Mouse (Mus musculus) liver, embryonic 13.5 days (tissue): Measurements from ENCODE around the gene Mgst3. TPM values are rescaled to one million over a fixed set of nuclear protein-coding genes. Genes with fewer than 3 reads are reported as not detected.

Source experiments
- ATAC-seq: fragments of 200-750 bp; cut with Nextera tagmentation; 2 replicates; pipeline ENCODE4 v1.8.0; 2017; ENCODE audit warnings: low read depth, mild to moderate bottlenecking, moderate number of reproducible peaks, moderate library complexity
- DNase-seq: peaks from one replicate; pipeline ENCODE4 v3.0.0; 2022
- H3K27ac ChIP-seq: fragments of 300-500 bp; sonication (generic); 2 replicates; pipeline ENCODE4 v1.5.1; 2015; ENCODE audit warnings: moderate library complexity, mild to moderate bottlenecking, inconsistent platforms
- H3K27me3 ChIP-seq: fragments of 300-500 bp; sonication (generic); 2 replicates; pipeline ENCODE4 v1.6.1; 2015; ENCODE audit warnings: mild to moderate bottlenecking, inconsistent platforms
- H3K36me3 ChIP-seq: fragments of 300-500 bp; sonication (generic); 2 replicates; pipeline ENCODE4 v1.6.1; 2015; ENCODE audit warnings: mild to moderate bottlenecking, inconsistent platforms
- H3K4me1 ChIP-seq: fragments of 300-500 bp; sonication (generic); replicated peaks from 2 replicates; pipeline ENCODE4 v1.6.1; 2015; ENCODE audit warnings: inconsistent platforms
- H3K4me2 ChIP-seq: fragments of 300-500 bp; sonication (generic); 2 replicates; pipeline ENCODE4 v1.6.1; 2015; ENCODE audit warnings: inconsistent platforms, mild to moderate bottlenecking, moderate library complexity
- H3K4me3 ChIP-seq: fragments of 300-500 bp; sonication (generic); replicated peaks from 2 replicates; pipeline ENCODE4 v1.5.1; 2015; ENCODE audit warnings: mild to moderate bottlenecking, inconsistent platforms
- H3K9ac ChIP-seq: fragments of 300-500 bp; sonication (generic); 2 replicates; pipeline ENCODE4 v1.6.1; 2015; ENCODE audit warnings: mild to moderate bottlenecking, inconsistent platforms
- H3K9me3 ChIP-seq: fragments of 300-500 bp; sonication (generic); replicated peaks from 2 replicates; pipeline ENCODE4 v1.6.1; 2016; ENCODE audit warnings: inconsistent platforms
- WGBS: fragments of 180-500 bp; shearing (Covaris S2); methylation state at CpG from one replicate; pipeline ENCODE4 v1.1.7; 2015; ENCODE audit not compliant: insufficient replicate concordance; 5-methylcytosine and 5-hydroxymethylcytosine counted together
- polyA plus RNA-seq: library from polyadenylated mRNA; unstranded; fragments of >200 nt; fragmentation: Nextera tagmentation; extraction: Ambion mirVana; gene quantifications from 2 replicates; pipeline ENCODE4 v1.2.1, GENCODE M21; 2015

Mgst3 gene
- polyA plus RNA-seq, 1 experiment from 2014 or later = 409 TPM

DNA sequence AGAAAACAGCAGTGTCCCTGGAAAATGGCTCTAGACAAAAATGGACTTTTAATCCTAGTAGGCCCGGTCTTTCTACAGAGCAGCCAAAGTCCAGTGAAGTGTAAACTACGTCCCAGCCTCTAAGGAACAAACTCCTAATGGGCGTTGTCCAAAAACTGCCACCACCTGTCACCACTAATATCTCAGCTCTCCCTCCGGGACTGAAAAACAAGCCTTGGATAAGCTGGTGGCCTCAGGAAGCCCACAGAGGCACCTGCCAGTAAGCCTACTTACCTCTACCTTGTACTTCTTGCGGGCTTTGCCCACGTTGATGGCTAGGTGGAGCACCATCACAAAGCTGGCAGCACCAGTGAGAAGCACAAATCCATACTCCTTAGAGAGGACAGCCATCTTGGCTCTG, 15.6 kb downstream of the Mgst3 start:
- WGBS = 75% methylated on average over 6 of the region's 6 CpGs
- H3K9ac ChIP-seq = peak overlapping the region; percentile 12; the same call in 1 of the 2 replicates
- no peak overlapping the region for H3K4me2 ChIP-seq
- H3K36me3 ChIP-seq = peaks cover 95% of the 10 kb centered on the region
- H3K27me3 ChIP-seq = no peaks in the 10 kb centered on the region
- no peak overlapping the region for H3K4me3 ChIP-seq
- ATAC-seq = no peak
- DNase-seq = no peak
- peaks cover 95% of the 10 kb centered on the region for H3K4me1 ChIP-seq
- peak overlapping the region; percentile 40 for H3K27ac ChIP-seq
- H3K9me3 ChIP-seq = no peaks in the 10 kb centered on the region

DNA sequence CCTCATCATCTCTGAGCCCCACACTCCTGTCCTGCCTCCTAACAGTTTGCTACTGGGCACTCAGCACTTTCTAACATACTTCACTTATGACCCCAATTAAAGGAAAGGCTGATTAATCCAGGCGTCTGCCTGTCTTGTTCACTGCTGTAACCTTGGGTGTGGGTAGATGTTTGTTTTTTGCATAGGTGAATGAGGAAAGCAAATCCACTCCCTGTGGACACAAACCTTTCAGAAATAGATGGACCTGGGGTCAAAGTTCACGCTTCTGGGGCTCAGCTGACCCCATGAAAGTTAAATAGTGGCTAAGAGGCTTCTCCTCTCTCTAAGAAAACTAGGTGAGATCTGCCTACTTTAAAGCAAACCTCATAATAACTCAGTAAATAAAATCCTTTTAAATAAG, 18.7 kb downstream of the Mgst3 start:
- ATAC-seq (no peak; the same call in 1 of the 2 replicates), DNase-seq (no peak)
- Histone ChIP-seq H3K36me3 (peaks cover 100% of the 10 kb centered on the region), H3K9me3 (no peaks in the 10 kb centered on the region), H3K27ac (peak overlapping the region; percentile 87), H3K27me3 (no peaks in the 10 kb centered on the region), H3K4me1 (peaks cover 94% of the 10 kb centered on the region), H3K9ac (peak overlapping the region; percentile 67), H3K4me3 (peak overlapping the region; percentile 40), H3K4me2 (peak overlapping the region; percentile 52)
- 75% methylated on average over 2 of the region's 2 CpGs for WGBS

DNA sequence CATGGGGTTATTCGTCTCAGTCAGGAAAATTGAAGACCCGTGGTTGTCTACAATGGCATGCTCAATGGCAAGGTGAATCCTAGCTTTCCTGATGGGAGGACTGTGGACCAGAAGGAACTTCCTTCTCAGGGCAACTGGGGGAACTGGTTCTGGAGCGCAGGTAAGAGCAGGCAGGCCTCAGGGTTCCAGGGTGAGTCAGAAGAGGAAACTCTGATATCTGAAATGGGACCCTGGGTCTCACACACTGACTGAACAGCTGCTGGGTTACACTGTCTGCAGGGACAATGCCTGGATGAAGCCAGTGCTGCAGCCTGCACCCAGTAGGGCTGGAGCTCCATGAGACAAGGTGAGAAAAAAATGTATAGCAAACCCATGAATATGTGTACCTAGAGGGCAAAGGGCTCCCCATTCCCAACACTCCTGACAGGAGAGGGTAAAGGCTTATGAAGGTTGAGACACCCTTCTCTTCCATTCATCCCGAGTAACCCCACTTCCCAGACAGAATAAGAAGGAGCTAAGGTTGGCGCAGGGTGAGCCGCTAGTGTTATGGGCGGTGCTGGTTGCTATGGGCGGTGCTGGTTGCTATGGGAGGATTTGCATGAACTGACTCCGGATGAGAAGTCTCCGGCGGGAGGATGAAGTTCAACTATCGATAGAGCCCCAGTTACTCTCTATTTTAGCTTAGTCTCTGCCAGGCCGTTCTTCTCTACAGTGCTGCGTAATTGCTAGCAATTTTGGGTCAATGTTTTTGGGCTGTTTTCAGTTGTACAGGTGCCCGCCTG, 19.4 kb downstream of the Mgst3 start:
- H3K4me1 ChIP-seq = peaks cover 94% of the 10 kb centered on the region
- H3K36me3 ChIP-seq = peaks cover 98% of the 10 kb centered on the region

DNA sequence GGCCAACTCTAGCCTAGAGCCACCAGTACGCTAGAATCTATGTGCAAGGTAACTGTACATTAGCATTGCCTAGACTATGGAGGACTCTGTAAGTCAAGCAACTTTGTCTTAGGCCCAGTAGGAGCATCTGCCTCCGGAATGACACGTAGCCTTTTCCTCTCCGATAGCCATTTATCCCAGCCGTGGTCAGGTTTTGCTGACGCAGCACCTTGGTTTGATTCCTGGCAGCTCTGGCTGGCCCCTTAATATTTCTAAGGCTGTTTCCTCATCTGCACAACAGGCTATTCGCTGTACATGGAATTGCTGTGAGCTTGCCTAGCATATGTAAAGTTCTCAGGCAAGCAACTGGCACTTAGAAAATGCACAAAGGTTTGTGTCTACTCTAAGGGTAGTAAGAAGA, 20.9 kb downstream of the Mgst3 start:
- H3K4me3 ChIP-seq = no peak overlapping the region
- WGBS = 92% methylated on average over 7 of the region's 7 CpGs
- H3K4me1 ChIP-seq = peaks cover 94% of the 10 kb centered on the region
- peaks cover 97% of the 10 kb centered on the region for H3K36me3 ChIP-seq
- H3K9me3 ChIP-seq = no peaks in the 10 kb centered on the region
- ATAC-seq (no peak), DNase-seq (no peak)
- H3K27me3 ChIP-seq = no peaks in the 10 kb centered on the region
- no peak overlapping the region for H3K4me2 ChIP-seq
- no peak overlapping the region for H3K9ac ChIP-seq
- H3K27ac ChIP-seq = no peak overlapping the region

More for the DNA sequence above, 19.4 kb downstream of the Mgst3 start:
- peak overlapping the region; percentile 87 for H3K27ac ChIP-seq
- peak overlapping the region; percentile 67 for H3K9ac ChIP-seq
- peak; percentile 78 for ATAC-seq
- peak overlapping the region; percentile 52 for H3K4me2 ChIP-seq
- no peaks in the 10 kb centered on the region for H3K27me3 ChIP-seq
- DNase-seq = peak; percentile 82
- no peaks in the 10 kb centered on the region for H3K9me3 ChIP-seq
- peak overlapping the region; percentile 40 for H3K4me3 ChIP-seq
- 33% methylated on average over 15 of the region's 15 CpGs for WGBS

DNA sequence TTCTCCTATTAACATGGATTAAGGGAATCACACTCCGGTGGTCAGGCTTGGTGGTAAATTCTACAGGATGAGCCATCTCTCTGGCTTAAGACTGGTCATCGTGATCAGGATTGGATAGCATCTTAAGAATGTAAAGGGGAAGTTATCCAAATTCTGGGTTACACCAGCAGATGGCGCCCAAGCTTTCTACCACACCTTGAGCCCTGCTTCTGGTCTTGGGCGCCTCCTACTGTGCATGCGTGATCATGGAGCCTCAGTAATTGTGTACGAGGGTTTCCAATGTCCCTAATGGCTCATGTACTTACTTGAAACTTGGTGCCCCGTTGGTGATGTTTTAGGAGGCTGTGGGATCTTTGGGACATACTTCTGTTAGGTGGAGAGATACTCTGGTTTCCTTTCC, 23.7 kb downstream of the Mgst3 start:
- Histone ChIP-seq H3K4me3 (no peak overlapping the region), H3K4me2 (no peak overlapping the region), H3K27ac (peak overlapping the region; percentile 86), H3K27me3 (no peaks in the 10 kb centered on the region), H3K9ac (peak overlapping the region; percentile 59), H3K4me1 (peaks cover 84% of the 10 kb centered on the region), H3K9me3 (no peaks in the 10 kb centered on the region), H3K36me3 (peaks cover 97% of the 10 kb centered on the region)
- DNase-seq (peak; percentile 84), ATAC-seq (peak; percentile 47)
- 5% methylated on average over 7 of the region's 7 CpGs for WGBS

DNA sequence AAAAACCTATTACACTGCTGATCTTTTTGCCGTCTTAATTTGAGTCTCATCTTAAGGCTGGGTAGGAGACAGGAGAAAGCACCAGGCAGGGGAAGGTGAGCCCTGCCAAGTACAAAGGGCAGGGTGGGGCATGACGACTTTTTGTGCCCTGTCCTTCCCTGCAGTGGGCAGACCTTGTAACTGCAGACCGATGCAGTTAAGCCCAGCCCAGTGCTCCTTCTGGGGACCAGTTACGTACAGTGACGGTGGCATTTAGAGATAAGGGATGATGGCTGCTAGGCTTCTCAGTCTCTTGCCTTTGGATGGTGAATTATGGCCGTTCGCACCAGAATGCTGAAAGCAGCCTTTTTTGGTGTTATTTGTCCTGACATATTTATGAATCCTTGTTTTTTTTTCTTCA, 25.1 kb downstream of the Mgst3 start:
- peaks cover 97% of the 10 kb centered on the region for H3K36me3 ChIP-seq
- H3K4me3 ChIP-seq = no peak overlapping the region; the same call in 1 of the 2 replicates
- ATAC-seq = peak; percentile 91
- H3K9me3 ChIP-seq = no peaks in the 10 kb centered on the region
- H3K4me2 ChIP-seq = peak overlapping the region; percentile 48
- DNase-seq = peak; percentile 71
- H3K9ac ChIP-seq = 0 out of 2 replicates have a peak overlapping the region, but pooled peaks have one; percentile 24
- peak overlapping the region; percentile 86 for H3K27ac ChIP-seq
- 33% methylated on average over 7 of the region's 7 CpGs for WGBS
- H3K4me1 ChIP-seq = peaks cover 70% of the 10 kb centered on the region
- H3K27me3 ChIP-seq = no peaks in the 10 kb centered on the region

DNA sequence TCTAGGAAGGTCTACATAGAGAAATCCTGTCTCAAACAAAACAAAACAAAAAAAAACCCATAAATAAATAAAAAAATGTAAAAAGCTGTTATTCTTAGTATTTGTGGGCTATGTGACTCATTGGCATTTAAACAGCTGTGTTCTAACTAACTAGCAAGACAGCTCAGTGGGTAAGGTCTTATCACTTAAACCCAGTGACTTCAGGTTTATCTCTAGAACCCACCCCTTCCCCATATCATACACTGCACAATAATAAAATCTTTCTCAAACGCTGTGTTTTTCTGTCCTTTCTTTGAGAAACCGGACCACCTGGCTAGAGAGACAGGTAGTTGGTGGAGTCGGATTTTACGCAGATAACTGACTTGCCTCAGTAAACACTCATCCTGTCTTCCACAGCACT, 25.6 kb downstream of the Mgst3 start:
- Histone ChIP-seq H3K9me3 (no peaks in the 10 kb centered on the region), H3K4me2 (peak overlapping the region; percentile 48), H3K36me3 (peaks cover 97% of the 10 kb centered on the region), H3K9ac (peak overlapping the region; percentile 46), H3K4me3 (no peak overlapping the region; the same call in 1 of the 2 replicates), H3K4me1 (peaks cover 69% of the 10 kb centered on the region), H3K27ac (peak overlapping the region; percentile 86), H3K27me3 (no peaks in the 10 kb centered on the region)
- 26% methylated on average over 4 of the region's 4 CpGs for WGBS
- peak; percentile 32 for DNase-seq
- ATAC-seq = peak; percentile 71

DNA sequence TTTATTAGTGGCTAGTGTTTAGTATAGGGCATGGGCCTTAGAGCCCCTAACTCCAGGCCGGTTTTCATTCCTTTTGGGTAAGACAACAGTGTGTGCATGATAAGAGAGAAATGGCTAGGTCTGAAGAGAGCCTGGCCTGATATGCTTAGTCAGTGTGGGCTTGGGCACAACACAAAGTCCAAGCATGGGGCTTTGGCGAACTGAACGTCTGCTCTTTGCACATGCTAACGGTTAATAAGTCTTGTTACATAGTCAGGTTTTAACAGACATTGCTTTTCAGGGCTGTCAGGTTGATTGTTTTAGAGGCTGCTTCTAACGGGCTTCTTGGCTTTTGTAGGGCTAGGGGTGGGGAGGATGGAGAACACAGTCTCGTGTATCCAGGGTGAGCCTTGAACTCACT, 27.0 kb downstream of the Mgst3 start:
- Histone ChIP-seq H3K4me1 (peaks cover 55% of the 10 kb centered on the region), H3K36me3 (peaks cover 97% of the 10 kb centered on the region), H3K9me3 (no peaks in the 10 kb centered on the region), H3K4me3 (no peak overlapping the region), H3K9ac (peak overlapping the region; percentile 19; the same call in 1 of the 2 replicates), H3K27ac (peak overlapping the region; percentile 86), H3K27me3 (no peaks in the 10 kb centered on the region), H3K4me2 (no peak overlapping the region)
- DNase-seq (no peak), ATAC-seq (no peak)
- 73% methylated on average over 6 of the region's 6 CpGs for WGBS

DNA sequence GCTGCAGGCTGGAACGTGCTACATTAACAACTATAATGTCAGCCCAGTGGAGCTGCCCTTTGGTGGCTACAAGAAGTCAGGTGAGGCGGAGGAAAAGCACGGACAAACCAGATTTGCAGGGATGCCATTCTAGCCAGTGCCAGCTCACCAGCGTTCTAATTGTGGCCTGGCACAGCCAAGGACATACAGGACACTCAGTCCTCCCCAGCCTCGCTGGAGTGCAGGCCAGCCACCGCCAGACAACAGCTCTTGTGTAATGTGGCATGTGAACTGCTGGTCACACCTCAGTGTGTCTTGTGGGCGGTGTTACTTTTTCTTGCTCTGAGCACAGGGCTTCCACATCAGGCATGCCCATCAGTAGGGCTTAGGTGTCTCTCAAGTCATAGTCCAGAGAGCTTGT, 27.8 kb downstream of the Mgst3 start:
- peaks cover 47% of the 10 kb centered on the region for H3K4me1 ChIP-seq
- 0 out of 2 replicates have a peak overlapping the region, but pooled peaks have one; percentile 86 for H3K27ac ChIP-seq
- WGBS = 92% methylated on average over 7 of the region's 7 CpGs
- DNase-seq = no peak
- no peaks in the 10 kb centered on the region for H3K9me3 ChIP-seq
- no peak for ATAC-seq
- H3K4me2 ChIP-seq = no peak overlapping the region
- H3K36me3 ChIP-seq = peaks cover 97% of the 10 kb centered on the region
- H3K27me3 ChIP-seq = no peaks in the 10 kb centered on the region
- no peak overlapping the region for H3K9ac ChIP-seq
- H3K4me3 ChIP-seq = no peak overlapping the region

DNA sequence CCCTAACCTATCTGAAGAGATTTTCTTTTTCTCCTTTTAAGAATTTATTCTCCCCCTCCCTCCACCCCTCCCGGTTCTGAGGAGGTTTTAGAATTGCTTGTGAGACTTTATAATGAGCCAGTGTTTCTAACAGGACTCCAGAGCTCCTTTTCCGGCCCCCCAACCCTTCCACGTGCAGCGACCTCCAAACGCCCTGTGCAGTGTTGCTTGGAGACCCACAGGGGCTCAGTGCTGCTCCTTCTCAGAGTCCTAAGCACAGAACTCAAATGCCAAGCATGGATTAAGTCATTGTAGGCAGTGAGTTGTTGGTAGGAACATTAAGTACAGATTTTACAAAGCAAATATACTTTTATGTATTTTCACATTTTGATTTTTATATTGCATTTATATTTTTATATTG, 30.3 kb downstream of the Mgst3 start:
- ATAC-seq (no peak), DNase-seq (no peak)
- Histone ChIP-seq H3K4me3 (no peak overlapping the region), H3K9me3 (no peaks in the 10 kb centered on the region), H3K27me3 (no peaks in the 10 kb centered on the region), H3K4me2 (no peak overlapping the region), H3K36me3 (peaks cover 98% of the 10 kb centered on the region), H3K4me1 (peaks cover 23% of the 10 kb centered on the region), H3K9ac (no peak overlapping the region), H3K27ac (no peak overlapping the region)
- WGBS = 87% methylated on average over 5 of the region's 5 CpGs

DNA sequence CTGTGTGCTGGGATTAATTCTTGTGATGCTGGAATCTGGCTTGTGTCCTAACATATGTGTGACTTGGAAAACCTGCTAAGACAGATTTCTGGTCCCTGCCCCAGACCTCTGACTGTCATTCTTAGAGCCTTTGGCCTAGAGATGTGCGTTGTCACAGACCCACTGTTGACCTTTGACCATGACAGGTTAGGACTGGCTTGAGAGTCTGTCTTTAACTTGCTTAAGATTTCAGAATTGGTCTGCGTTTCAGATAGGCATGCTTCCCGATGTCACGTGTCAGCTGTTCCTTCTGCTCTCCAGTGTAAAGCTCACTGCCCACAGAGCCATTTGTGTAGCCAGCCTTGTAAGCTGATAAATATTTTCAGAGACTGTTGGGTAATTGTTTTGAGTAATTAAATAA, 30.8 kb downstream of the Mgst3 start:
- no peak overlapping the region for H3K4me3 ChIP-seq
- H3K36me3 ChIP-seq = peaks cover 98% of the 10 kb centered on the region
- 91% methylated on average over 4 of the region's 4 CpGs for WGBS
- H3K9ac ChIP-seq = no peak overlapping the region
- H3K4me1 ChIP-seq = peaks cover 18% of the 10 kb centered on the region
- DNase-seq = no peak
- H3K27ac ChIP-seq = no peak overlapping the region
- no peaks in the 10 kb centered on the region for H3K9me3 ChIP-seq
- no peak for ATAC-seq
- no peaks in the 10 kb centered on the region for H3K27me3 ChIP-seq
- no peak overlapping the region for H3K4me2 ChIP-seq

DNA sequence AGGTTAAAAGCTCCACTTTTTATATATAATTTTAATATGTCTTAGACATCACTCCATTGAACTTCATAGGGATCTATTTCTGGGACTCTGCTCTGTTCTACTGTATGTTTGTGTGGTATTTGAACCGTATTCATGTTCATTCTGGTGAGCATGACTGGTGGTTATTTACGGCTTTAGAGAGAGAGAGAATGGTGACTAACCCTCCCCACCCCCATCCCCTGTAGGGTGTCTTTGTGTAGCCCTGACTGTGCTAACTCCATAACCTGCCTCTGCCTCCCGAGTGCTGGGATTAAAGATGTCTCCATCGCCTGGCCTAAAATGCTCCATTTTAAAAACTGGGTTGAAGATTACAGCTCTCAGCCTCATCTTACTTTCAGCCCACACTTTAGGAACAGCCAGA, 33.4 kb downstream of the Mgst3 start:
- no peak overlapping the region for H3K4me2 ChIP-seq
- no peak overlapping the region for H3K27ac ChIP-seq
- H3K9me3 ChIP-seq = no peaks in the 10 kb centered on the region
- no peak for DNase-seq
- 86% methylated on average over 4 of the region's 4 CpGs for WGBS
- no peak for ATAC-seq
- H3K36me3 ChIP-seq = peaks cover 98% of the 10 kb centered on the region
- no peaks in the 10 kb centered on the region for H3K4me1 ChIP-seq
- no peaks in the 10 kb centered on the region for H3K27me3 ChIP-seq
- H3K9ac ChIP-seq = no peak overlapping the region
- no peak overlapping the region for H3K4me3 ChIP-seq
